Mouse (Mus musculus) left cerebral cortex, postnatal 14 days (tissue): ENCODE results near the gene Krtap2-4. TPM values are rescaled to one million over a fixed set of nuclear protein-coding genes. Genes with fewer than 3 reads are reported as not detected.

ENCODE experiments used
- DNase-seq, 2 experiments: peaks; one replicate each; pipeline ENCODE4 v3.0.0; 2021 to 2022; ENCODE audit warnings: low spot score in 2 of 2, mixed read lengths in 1 of 2
- intact Hi-C: fragments of 180-260 bp; cut with DNase I; formaldehyde crosslinking; loops from one replicate; pipeline ENCODE4 v1.15.1; 2025
- total RNA-seq, 2 experiments: library from RNA; stranded (reverse); gene quantifications; 2 replicates each; pipeline ENCODE4 v1.2.3; 2021

The Krtap2-4 gene
- total RNA-seq, 2 experiments from 2014 or later: not detected

GRCm38 (mm10) chr11:99590981-99591380 is 23.7 kb downstream of the Krtap2-4 start, which contains the start of gene Krtap1-3:
Krtap1-3 (minus strand) TSS chr11:99591339.
- intact Hi-C loops: no loop called here
- DNase-seq: no peak

- peak; percentile 9 to 38 for DNase-seq
- intact Hi-C loops: no loop called here
These were observed 29.6 kb downstream of the Krtap2-4 start for GRCm38 (mm10) chr11:99585096-99585495.

GRCm38 (mm10) chr11:99583245-99583704 is 31.4 kb downstream of the Krtap2-4 start, which contains the start of gene Krtap1-4:
Krtap1-4 (minus strand) TSS chr11:99583654.
- intact Hi-C loops: loop anchor here (5.0 kb wide), 1 partner anchor 584 kb away; no protein-coding TSS in a partner anchor
- DNase-seq: no peak

- no peak for DNase-seq
- intact Hi-C loops: loop anchor here (5.0 kb wide), 1 partner anchor 586 kb away; no protein-coding TSS in a partner anchor
These were observed 33.1 kb downstream of the Krtap2-4 start for GRCm38 (mm10) chr11:99581564-99581963.

- DNase-seq: no peak
- intact Hi-C loops: loop anchor here (5.0 kb wide), 1 partner anchor 586 kb away; no protein-coding TSS in a partner anchor
These were observed 33.6 kb downstream of the Krtap2-4 start for GRCm38 (mm10) chr11:99581051-99581450.

GRCm38 (mm10) chr11:99580636-99581035 is 34.0 kb downstream of the Krtap2-4 start, which contains the start of gene Krtap1-5:
Krtap1-5 (minus strand) TSS chr11:99581016.
- intact Hi-C loops: loop anchor here (5.0 kb wide), 1 partner anchor 587 kb away; no protein-coding TSS in a partner anchor
- no peak for DNase-seq

- peak; percentile 39 to 75 for DNase-seq
These were observed 40.5 kb downstream of the Krtap2-4 start for GRCm38 (mm10) chr11:99574106-99574505.

GRCm38 (mm10) chr11:99573164-99573563 is 41.5 kb downstream of the Krtap2-4 start:
- intact Hi-C loops: loop anchor here (5.0 kb wide), 1 partner anchor 106 kb away; no protein-coding TSS in a partner anchor
- DNase-seq: peak in 1 of 2 experiments; percentile 13

More at GRCm38 (mm10) chr11:99574106-99574505, 40.5 kb downstream of the Krtap2-4 start:
- intact Hi-C loops: loop anchor here (5.0 kb wide), 1 partner anchor 107 kb away; no protein-coding TSS in a partner anchor

GRCm38 (mm10) chr11:99566530-99566929 is 48.1 kb downstream of the Krtap2-4 start, which contains the start of gene Krtap3-1:
Krtap3-1 (minus strand) TSS chr11:99566630.
- DNase-seq: no peak
- intact Hi-C loops: no loop called here

Other genes with a start within 250 kb of the Krtap2-4 start
- gene Krt28, start 239.9 kb downstream of the Krtap2-4 start, total RNA-seq: under 1 TPM; 0.22 to 0.34 TPM
- gene Krt10, start 225.5 kb downstream of the Krtap2-4 start, total RNA-seq: 10 to 100 TPM; 12.2 to 13.8 TPM
- gene Krt12, start 192.6 kb downstream of the Krtap2-4 start, total RNA-seq: 1 to 10 TPM; 8.5 to 9.7 TPM
- not detected for gene Krt20, start 176.7 kb downstream of the Krtap2-4 start, total RNA-seq
- gene Krt23, start 121.7 kb downstream of the Krtap2-4 start, total RNA-seq: not detected
- gene Krt39, start 93.5 kb downstream of the Krtap2-4 start, total RNA-seq: not detected
- gene Krt40, start 71.7 kb downstream of the Krtap2-4 start, total RNA-seq: not detected
- gene Krtap3-3, start 64.0 kb downstream of the Krtap2-4 start, total RNA-seq: not detected
- not detected for gene Krtap3-2, start 58.0 kb downstream of the Krtap2-4 start, total RNA-seq
- gene Gm11939, start 55.4 kb downstream of the Krtap2-4 start, total RNA-seq: not detected
- gene Krtap3-1, start 48.2 kb downstream of the Krtap2-4 start, total RNA-seq: not detected
- not detected for gene Krtap1-5, start 33.8 kb downstream of the Krtap2-4 start, total RNA-seq
- not detected for gene Krtap1-4, start 31.2 kb downstream of the Krtap2-4 start, total RNA-seq
- gene Krtap1-3, start 23.5 kb downstream of the Krtap2-4 start, total RNA-seq: not detected
- not detected for gene Krtap9-3, start 16.7 kb downstream of the Krtap2-4 start, total RNA-seq
- gene Gm11938, start 11.5 kb downstream of the Krtap2-4 start, total RNA-seq: not detected
- not detected for gene Gm11937, start 4.7 kb downstream of the Krtap2-4 start, total RNA-seq
- gene Gm11562, start 5.6 kb upstream of the Krtap2-4 start, total RNA-seq: not detected
- not detected for gene Krtap4-1, start 13.4 kb upstream of the Krtap2-4 start, total RNA-seq
- not detected for gene Krtap4-2, start 20.2 kb upstream of the Krtap2-4 start, total RNA-seq
- not detected for gene Krtap4-7, start 29.2 kb upstream of the Krtap2-4 start, total RNA-seq
- gene Gm11555, start 35.4 kb upstream of the Krtap2-4 start, total RNA-seq: not detected
- not detected for gene Gm11563, start 44.1 kb upstream of the Krtap2-4 start, total RNA-seq
- gene Krtap4-6, start 51.1 kb upstream of the Krtap2-4 start, total RNA-seq: not detected
- gene Gm14190, start 75.9 kb upstream of the Krtap2-4 start, total RNA-seq: not detected
- not detected for gene Gm14180, start 119.4 kb upstream of the Krtap2-4 start, total RNA-seq
- not detected for gene Gm11595, start 158.1 kb upstream of the Krtap2-4 start, total RNA-seq
- not detected for gene Krtap4-8, start 165.9 kb upstream of the Krtap2-4 start, total RNA-seq
- not detected for gene Krtap4-9, start 170.4 kb upstream of the Krtap2-4 start, total RNA-seq
- not detected for gene Gm11596, start 178.6 kb upstream of the Krtap2-4 start, total RNA-seq
- not detected for gene Gm11569, start 184.1 kb upstream of the Krtap2-4 start, total RNA-seq
- not detected for gene Gm11554, start 189.6 kb upstream of the Krtap2-4 start, total RNA-seq
- gene Krtap4-13, start 195.0 kb upstream of the Krtap2-4 start, total RNA-seq: not detected
- gene Gm11564, start 200.8 kb upstream of the Krtap2-4 start, total RNA-seq: not detected
- gene 2300003K06Rik, start 223.2 kb upstream of the Krtap2-4 start, total RNA-seq: not detected
- not detected for gene Krtap4-16, start 236.8 kb upstream of the Krtap2-4 start, total RNA-seq
- gene Gm11568, start 243.1 kb upstream of the Krtap2-4 start, total RNA-seq: not detected
- not detected for gene Gm11559, start 249.6 kb upstream of the Krtap2-4 start, total RNA-seq